Mouse (Mus musculus) thymus, adult 2 months (tissue): ENCODE measurements at regions not wholly inside any gene's neighbourhood (a gene's known extent, or its start where the extent isn't known, plus 50 kb on each side); places are given as distances from the start of the nearest gene placed in this dataset.

ENCODE experiments used
- CTCF ChIP-seq: fragments of 200-500 bp; IDR thresholded peaks from 2 replicates; pipeline ENCODE4 v1.5.1; 2012; ENCODE audit warnings: mild to moderate bottlenecking, control low read depth, low read length, moderate library complexity, borderline replicate concordance; ENCODE audit not compliant: control insufficient read depth, poor library complexity, insufficient read depth; ENCODE audit errors: extremely low read depth
- POLR2A ChIP-seq: fragments of 200-500 bp; IDR thresholded peaks from 2 replicates; pipeline ENCODE4 v1.6.1; 2012; ENCODE audit warnings: mild to moderate bottlenecking, low read length, control low read depth, moderate library complexity; ENCODE audit not compliant: control insufficient read depth, poor library complexity, insufficient read depth; ENCODE audit errors: extremely low read depth

- TF ChIP-seq CTCF (no peak), POLR2A (no peak)
Observed at GRCm38 (mm10) chr7:106550881-106551575, 129.4 kb downstream of the Olfr693 start.
